Mouse (Mus musculus): ENCODE results near the gene Cgn. TPM values are rescaled to one million over a fixed set of nuclear protein-coding genes. Genes with fewer than 3 reads are reported as not detected.

Gene Cgn
- polyA plus RNA-seq, 1 experiment from 2014 or later, result 61.7 TPM

DNA sequence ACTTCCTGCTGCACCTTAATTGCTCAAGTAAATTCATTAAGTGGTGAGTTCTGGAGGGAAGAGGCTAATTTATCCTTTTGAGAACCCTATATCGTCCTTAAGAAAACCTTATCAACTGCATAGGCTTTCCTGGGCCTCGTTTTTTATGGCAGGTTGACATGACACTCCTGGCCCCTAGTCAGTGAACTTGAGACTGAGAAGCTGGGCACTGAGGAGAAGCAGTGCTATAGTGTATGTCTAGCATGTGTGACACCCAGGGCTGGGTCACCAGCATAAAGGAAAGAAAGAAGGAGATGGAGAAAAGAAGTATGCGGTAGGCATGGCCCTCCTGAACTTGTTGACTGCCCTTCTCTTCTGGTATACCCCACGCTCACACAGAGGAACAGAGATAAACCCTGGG is 27.8 kb upstream of the Cgn start:
- ATAC-seq, result peak; percentile 65; the same call in 1 of the 2 replicates

DNA sequence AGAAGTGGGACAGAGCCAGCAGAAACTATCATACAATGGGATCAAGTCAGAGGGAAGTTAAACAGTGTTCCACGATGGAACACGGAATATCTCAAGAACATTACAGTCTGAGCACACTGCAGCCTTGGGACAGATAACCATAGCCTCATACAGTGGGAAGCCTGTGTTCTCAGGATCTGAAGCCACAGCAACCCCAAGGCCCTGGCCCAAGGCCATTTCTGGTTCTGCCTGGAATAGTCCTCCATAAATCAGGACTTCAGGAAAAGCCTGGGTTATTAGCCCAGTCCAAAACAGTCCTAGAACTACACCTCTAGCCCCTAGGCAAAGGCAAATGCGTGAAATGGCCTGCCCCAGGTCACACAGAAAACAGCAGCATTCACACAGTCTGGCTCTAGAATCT is 27.4 kb upstream of the Cgn start:
- no peak for ATAC-seq
- WGBS, result 85% methylated on average over 3 of the region's 3 CpGs
- 0 out of 2 replicates have a peak, but pooled peaks cover 3% of the 10 kb centered on the region for H3K4me1 ChIP-seq (replicated peaks)
- no peak overlapping the region for H3K9ac ChIP-seq
- H3K27me3 ChIP-seq (replicated peaks), result no peaks in the 10 kb centered on the region
- H3K4me3 ChIP-seq (replicated peaks), result no peak overlapping the region
- no peaks in the 10 kb centered on the region for H3K36me3 ChIP-seq
- H3K9me3 ChIP-seq, result no peaks in the 10 kb centered on the region
- no peak overlapping the region for H3K4me2 ChIP-seq (replicated peaks)
- H3K27ac ChIP-seq, result no peak overlapping the region

More for the DNA sequence above, 27.8 kb upstream of the Cgn start:
- Histone ChIP-seq H3K9me3 (no peaks in the 10 kb centered on the region), H3K4me2 (replicated peaks) (no peak overlapping the region), H3K9ac (no peak overlapping the region), H3K4me3 (replicated peaks) (no peak overlapping the region), H3K27me3 (replicated peaks) (no peaks in the 10 kb centered on the region), H3K36me3 (no peaks in the 10 kb centered on the region), H3K4me1 (replicated peaks) (0 out of 2 replicates have a peak, but pooled peaks cover 3% of the 10 kb centered on the region), H3K27ac (no peak overlapping the region)
- 66% methylated on average over 4 of the region's 4 CpGs for WGBS

DNA sequence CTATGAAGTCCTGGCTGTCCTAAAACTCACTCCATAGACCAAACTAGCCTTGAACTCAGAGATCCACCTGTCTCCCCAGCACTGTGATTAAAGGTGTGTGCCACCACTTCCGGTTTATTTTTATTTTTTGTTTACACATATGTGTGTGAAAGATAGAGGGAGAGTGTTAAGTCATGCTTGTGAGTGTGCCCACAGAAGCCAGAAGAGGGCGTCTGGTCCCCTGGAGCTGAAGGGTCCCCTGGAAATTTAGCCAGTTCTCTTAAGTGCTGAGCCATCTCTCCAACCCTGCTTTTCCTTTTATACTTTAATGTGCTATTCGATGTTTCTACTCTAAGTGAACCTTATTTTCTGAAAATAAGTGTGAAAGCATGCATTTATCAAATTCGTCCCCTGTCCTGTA is 25.3 kb upstream of the Cgn start:
- H3K4me1 ChIP-seq (replicated peaks), result 0 out of 2 replicates have a peak, but pooled peaks cover 3% of the 10 kb centered on the region
- H3K4me3 ChIP-seq (replicated peaks), result no peak overlapping the region
- no peaks in the 10 kb centered on the region for H3K27me3 ChIP-seq (replicated peaks)
- H3K9me3 ChIP-seq, result no peaks in the 10 kb centered on the region
- no peak overlapping the region for H3K27ac ChIP-seq
- ATAC-seq, result no peak; the same call in 1 of the 2 replicates
- no peak overlapping the region for H3K9ac ChIP-seq
- H3K36me3 ChIP-seq, result no peaks in the 10 kb centered on the region
- H3K4me2 ChIP-seq (replicated peaks), result 0 out of 2 replicates have a peak overlapping the region, but pooled peaks have one; percentile 7
- WGBS, result 15% methylated on average over 4 of the region's 4 CpGs

GRCm38 (mm10) chr3:94808296-94808695 is 22.0 kb upstream of the Cgn start:
- Histone ChIP-seq H3K36me3 (no peaks in the 10 kb centered on the region), H3K4me1 (replicated peaks) (0 out of 2 replicates have a peak, but pooled peaks cover 2% of the 10 kb centered on the region), H3K9ac (no peak overlapping the region), H3K27me3 (replicated peaks) (no peaks in the 10 kb centered on the region), H3K9me3 (no peaks in the 10 kb centered on the region), H3K4me2 (replicated peaks) (no peak overlapping the region), H3K27ac (no peak overlapping the region), H3K4me3 (replicated peaks) (no peak overlapping the region)
- ATAC-seq, result no peak
- WGBS, result 79% methylated on average over 1 of the region's 1 CpGs

- no peak overlapping the region for H3K4me3 ChIP-seq (replicated peaks)
- 83% methylated on average over 4 of the region's 4 CpGs for WGBS
- ATAC-seq, result no peak
These were observed 18.7 kb upstream of the Cgn start for GRCm38 (mm10) chr3:94804976-94805375.

GRCm38 (mm10) chr3:94804146-94804545 is 17.9 kb upstream of the Cgn start:
- H3K27ac ChIP-seq, result no peak overlapping the region
- WGBS, result 19% methylated on average over 10 of the region's 10 CpGs
- H3K9me3 ChIP-seq, result no peaks in the 10 kb centered on the region
- 0 out of 2 replicates have a peak, but pooled peaks cover 2% of the 10 kb centered on the region for H3K4me1 ChIP-seq (replicated peaks)
- H3K36me3 ChIP-seq, result no peaks in the 10 kb centered on the region
- H3K27me3 ChIP-seq (replicated peaks), result no peaks in the 10 kb centered on the region
- 0 out of 2 replicates have a peak, but pooled peaks have one; percentile 46 for ATAC-seq
- H3K4me2 ChIP-seq (replicated peaks), result no peak overlapping the region
- H3K9ac ChIP-seq, result no peak overlapping the region
- H3K4me3 ChIP-seq (replicated peaks), result no peak overlapping the region

More at GRCm38 (mm10) chr3:94804976-94805375, 18.7 kb upstream of the Cgn start:
- H3K9ac ChIP-seq, result no peak overlapping the region
- no peaks in the 10 kb centered on the region for H3K9me3 ChIP-seq
- H3K27ac ChIP-seq, result no peak overlapping the region
- H3K36me3 ChIP-seq, result no peaks in the 10 kb centered on the region
- H3K4me1 ChIP-seq (replicated peaks), result 0 out of 2 replicates have a peak, but pooled peaks cover 2% of the 10 kb centered on the region
- no peaks in the 10 kb centered on the region for H3K27me3 ChIP-seq (replicated peaks)
- H3K4me2 ChIP-seq (replicated peaks), result no peak overlapping the region

- H3K4me3 ChIP-seq (replicated peaks), result no peak overlapping the region
- H3K27ac ChIP-seq, result no peak overlapping the region
- no peaks in the 10 kb centered on the region for H3K9me3 ChIP-seq
- H3K27me3 ChIP-seq (replicated peaks), result no peaks in the 10 kb centered on the region
- no peaks in the 10 kb centered on the region for H3K4me1 ChIP-seq (replicated peaks)
- H3K36me3 ChIP-seq, result no peaks in the 10 kb centered on the region
- H3K4me2 ChIP-seq (replicated peaks), result no peak overlapping the region
- ATAC-seq, result no peak
- no peak overlapping the region for H3K9ac ChIP-seq
These were observed 9.9 kb upstream of the Cgn start for GRCm38 (mm10) chr3:94796181-94796580.

DNA sequence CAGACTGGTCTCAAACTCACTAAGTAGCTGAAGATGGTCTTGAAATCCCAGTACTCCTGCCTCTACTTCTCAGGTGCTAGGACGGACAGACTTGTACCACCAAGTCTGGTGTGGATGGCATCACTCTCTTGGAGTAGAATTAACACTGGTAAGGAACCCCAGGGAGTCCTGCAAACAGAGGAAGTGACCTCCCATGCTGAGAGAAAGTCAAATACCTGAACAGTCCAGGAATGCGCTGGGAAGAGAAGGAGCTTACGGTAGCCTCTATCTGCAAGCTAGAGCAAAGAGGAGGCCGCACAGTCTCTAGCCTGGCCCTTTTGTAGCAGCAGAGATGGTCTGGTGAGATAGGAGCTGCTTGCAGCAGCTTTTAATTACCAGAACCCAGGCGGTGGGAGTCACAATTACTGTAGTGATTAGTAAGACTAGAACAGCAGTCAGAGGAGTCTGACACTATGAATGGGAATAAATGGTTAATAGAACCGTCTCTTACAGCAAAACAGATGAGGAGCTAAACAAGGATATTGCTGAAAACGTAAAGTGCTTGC is 9.4 kb upstream of the Cgn start:
- H3K36me3 ChIP-seq, result no peaks in the 10 kb centered on the region
- 57% methylated on average over 7 of the region's 7 CpGs for WGBS
- no peak for ATAC-seq

DNA sequence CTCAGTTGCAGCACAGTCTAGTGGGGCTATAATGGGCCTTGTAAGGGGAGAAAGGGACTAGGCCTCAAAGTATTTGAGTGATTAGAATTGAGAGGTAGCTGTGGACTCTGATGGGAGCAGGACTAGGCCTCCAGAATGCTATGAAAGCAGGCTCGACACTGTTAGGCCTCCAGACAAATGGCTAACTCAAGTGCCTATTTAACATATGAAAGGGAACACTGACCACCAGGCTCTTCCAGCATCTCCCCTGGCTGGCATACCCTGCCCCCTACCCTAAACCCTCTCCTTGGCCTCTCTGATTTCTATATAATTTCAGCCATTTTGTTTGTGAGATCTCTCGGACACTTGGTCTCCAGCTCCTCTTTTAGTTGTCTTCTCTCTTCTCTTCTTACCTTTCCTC is 8.1 kb upstream of the Cgn start:
- H3K9ac ChIP-seq, result no peak overlapping the region
- H3K4me3 ChIP-seq (replicated peaks), result no peak overlapping the region
- H3K27ac ChIP-seq, result no peak overlapping the region
- no peaks in the 10 kb centered on the region for H3K27me3 ChIP-seq (replicated peaks)
- 85% methylated on average over 2 of the region's 2 CpGs for WGBS
- no peaks in the 10 kb centered on the region for H3K9me3 ChIP-seq
- no peaks in the 10 kb centered on the region for H3K4me1 ChIP-seq (replicated peaks)
- H3K36me3 ChIP-seq, result no peaks in the 10 kb centered on the region
- H3K4me2 ChIP-seq (replicated peaks), result no peak overlapping the region
- no peak for ATAC-seq

More for the DNA sequence above, 9.4 kb upstream of the Cgn start:
- Histone ChIP-seq H3K4me2 (replicated peaks) (no peak overlapping the region), H3K27me3 (replicated peaks) (no peaks in the 10 kb centered on the region), H3K27ac (no peak overlapping the region), H3K4me3 (replicated peaks) (no peak overlapping the region), H3K4me1 (replicated peaks) (no peaks in the 10 kb centered on the region), H3K9me3 (no peaks in the 10 kb centered on the region), H3K9ac (no peak overlapping the region)

DNA sequence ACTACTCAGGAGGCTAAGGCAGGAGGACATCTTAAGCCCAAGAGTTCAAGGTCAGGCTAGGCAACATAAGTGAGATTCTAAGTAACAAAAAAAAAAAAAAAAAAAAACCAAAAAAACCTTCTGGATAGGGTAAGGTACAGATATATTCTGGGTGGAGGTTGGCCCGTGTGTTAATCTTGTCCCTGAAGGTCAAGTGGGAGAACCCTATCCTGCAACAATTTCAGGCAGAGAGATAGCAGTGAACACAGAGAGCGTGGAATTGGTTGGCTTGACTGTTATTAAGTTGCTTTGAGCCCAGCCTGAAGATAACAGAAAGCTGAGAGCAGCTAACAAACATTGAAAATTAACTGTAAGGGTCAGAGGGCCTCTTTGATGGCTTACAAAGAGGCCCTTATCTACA is 7.4 kb upstream of the Cgn start:
- no peaks in the 10 kb centered on the region for H3K27me3 ChIP-seq (replicated peaks)
- no peak overlapping the region for H3K4me2 ChIP-seq (replicated peaks)
- 59% methylated on average over 2 of the region's 2 CpGs for WGBS
- no peak overlapping the region for H3K4me3 ChIP-seq (replicated peaks)
- no peak overlapping the region for H3K9ac ChIP-seq
- H3K27ac ChIP-seq, result no peak overlapping the region
- H3K4me1 ChIP-seq (replicated peaks), result no peaks in the 10 kb centered on the region
- no peaks in the 10 kb centered on the region for H3K9me3 ChIP-seq
- peak; percentile 42; the same call in 1 of the 2 replicates for ATAC-seq
- no peaks in the 10 kb centered on the region for H3K36me3 ChIP-seq

DNA sequence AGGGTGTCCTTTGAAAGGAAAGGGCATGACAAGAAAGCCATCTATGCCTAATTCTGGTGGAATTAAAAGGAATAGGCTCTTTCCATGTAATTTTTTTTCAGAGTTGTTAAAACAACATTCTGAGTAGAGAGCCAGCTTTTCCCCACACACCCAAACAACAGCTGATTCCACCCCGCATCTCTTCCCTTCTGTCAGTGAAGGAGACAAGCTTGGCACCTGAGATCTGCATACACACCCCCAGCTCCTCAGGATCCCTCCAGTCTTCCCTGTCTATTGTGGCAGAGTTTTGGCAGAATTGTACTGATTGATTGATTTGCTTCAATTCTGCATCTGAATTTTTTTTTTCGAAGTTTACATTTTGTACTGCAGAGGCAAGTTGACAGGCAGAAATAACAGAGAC is 6.0 kb upstream of the Cgn start:
- Histone ChIP-seq H3K27me3 (replicated peaks) (no peaks in the 10 kb centered on the region), H3K9me3 (no peaks in the 10 kb centered on the region), H3K4me1 (replicated peaks) (peaks cover under 1% of the 10 kb centered on the region; the same call in 1 of the 2 replicates), H3K4me2 (replicated peaks) (no peak overlapping the region), H3K36me3 (no peaks in the 10 kb centered on the region), H3K9ac (no peak overlapping the region), H3K4me3 (replicated peaks) (no peak overlapping the region), H3K27ac (no peak overlapping the region)
- ATAC-seq, result no peak
- 87% methylated on average over 2 of the region's 2 CpGs for WGBS

- WGBS, result 73% methylated on average over 2 of the region's 2 CpGs
- Histone ChIP-seq H3K4me1 (replicated peaks) (peaks cover 9% of the 10 kb centered on the region), H3K9me3 (no peaks in the 10 kb centered on the region), H3K9ac (no peak overlapping the region), H3K36me3 (no peaks in the 10 kb centered on the region), H3K4me2 (replicated peaks) (no peak overlapping the region), H3K27me3 (replicated peaks) (no peaks in the 10 kb centered on the region), H3K4me3 (replicated peaks) (no peak overlapping the region), H3K27ac (no peak overlapping the region)
- no peak for ATAC-seq
These were observed 3.2 kb upstream of the Cgn start for GRCm38 (mm10) chr3:94789516-94789915.

DNA sequence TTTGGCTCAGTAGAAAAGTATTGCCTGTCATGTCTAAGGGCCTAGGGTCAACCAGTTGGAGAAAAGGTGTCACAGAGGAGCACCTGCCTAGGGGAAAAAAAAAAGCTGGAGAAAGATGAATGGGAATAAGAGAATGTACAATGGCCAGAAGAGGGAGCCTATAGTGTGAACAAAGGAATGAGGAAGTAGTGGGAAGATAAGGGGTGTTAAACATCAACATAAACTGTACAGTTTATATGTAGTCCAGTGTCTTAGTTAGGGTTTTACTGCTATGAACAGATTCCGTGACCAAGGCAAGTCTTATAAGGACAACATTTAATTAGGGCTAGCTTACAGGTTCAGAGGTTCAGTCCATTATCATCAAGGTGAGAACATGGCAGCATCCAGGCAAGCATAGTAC is 2.8 kb upstream of the Cgn start:
- Histone ChIP-seq H3K9me3 (no peaks in the 10 kb centered on the region), H3K27ac (no peak overlapping the region), H3K4me1 (replicated peaks) (peaks cover 9% of the 10 kb centered on the region), H3K36me3 (no peaks in the 10 kb centered on the region), H3K4me3 (replicated peaks) (no peak overlapping the region), H3K4me2 (replicated peaks) (no peak overlapping the region), H3K9ac (no peak overlapping the region), H3K27me3 (replicated peaks) (no peaks in the 10 kb centered on the region)
- ATAC-seq, result no peak
- 88% methylated on average over 1 of the region's 1 CpGs for WGBS

Measured in intestine, embryonic 15.5 days (tissue).